Mouse (Mus musculus) testis, adult 2 months (tissue): Measurements from ENCODE around the gene Lrrc36.

Experiments used
- CTCF ChIP-seq: fragments of 200-500 bp; IDR thresholded peaks from 2 replicates; pipeline ENCODE4 v1.5.1; 2012; ENCODE audit warnings: low read depth, mild to moderate bottlenecking, inconsistent platforms, low read length, moderate library complexity; ENCODE audit not compliant: control insufficient read depth, insufficient read depth, insufficient replicate concordance
- POLR2A ChIP-seq: fragments of 200-500 bp; IDR thresholded peaks from 2 replicates; pipeline ENCODE4 v1.6.1; 2012; ENCODE audit warnings: low read depth, mild to moderate bottlenecking, inconsistent platforms, low read length, moderate library complexity; ENCODE audit not compliant: control insufficient read depth

DNA sequence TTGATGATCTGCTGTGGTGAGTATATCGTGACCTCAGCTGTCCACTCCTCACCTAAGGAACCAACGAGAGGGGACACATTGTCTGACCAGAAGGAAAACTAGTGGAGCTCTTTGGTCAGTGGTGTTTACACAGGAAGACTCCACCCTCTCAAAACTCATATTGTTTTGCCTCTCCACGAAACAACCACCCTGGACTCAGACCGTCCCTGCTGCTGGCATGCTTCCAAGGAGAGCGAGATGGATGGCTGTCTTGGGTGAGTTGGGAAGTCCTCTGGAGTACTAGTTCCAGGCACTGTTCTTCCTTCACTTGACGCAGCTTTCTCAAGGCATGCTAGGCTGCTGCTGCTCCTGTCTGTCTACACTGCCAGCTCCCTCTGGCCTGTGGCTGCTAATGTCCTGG is 24.3 kb upstream of the Lrrc36 start:
- TF ChIP-seq POLR2A (no peak), CTCF (no peak)
